Mouse (Mus musculus): ENCODE measurements around the gene Eif4e. TPM values are rescaled to one million over a fixed set of nuclear protein-coding genes. Genes with fewer than 3 reads are reported as not detected.

Eif4e gene
- polyA plus RNA-seq (2015; fragmentation: Nextera tagmentation; extraction: Ambion mirVana): 133 and 145 TPM in 2 replicates

DNA sequence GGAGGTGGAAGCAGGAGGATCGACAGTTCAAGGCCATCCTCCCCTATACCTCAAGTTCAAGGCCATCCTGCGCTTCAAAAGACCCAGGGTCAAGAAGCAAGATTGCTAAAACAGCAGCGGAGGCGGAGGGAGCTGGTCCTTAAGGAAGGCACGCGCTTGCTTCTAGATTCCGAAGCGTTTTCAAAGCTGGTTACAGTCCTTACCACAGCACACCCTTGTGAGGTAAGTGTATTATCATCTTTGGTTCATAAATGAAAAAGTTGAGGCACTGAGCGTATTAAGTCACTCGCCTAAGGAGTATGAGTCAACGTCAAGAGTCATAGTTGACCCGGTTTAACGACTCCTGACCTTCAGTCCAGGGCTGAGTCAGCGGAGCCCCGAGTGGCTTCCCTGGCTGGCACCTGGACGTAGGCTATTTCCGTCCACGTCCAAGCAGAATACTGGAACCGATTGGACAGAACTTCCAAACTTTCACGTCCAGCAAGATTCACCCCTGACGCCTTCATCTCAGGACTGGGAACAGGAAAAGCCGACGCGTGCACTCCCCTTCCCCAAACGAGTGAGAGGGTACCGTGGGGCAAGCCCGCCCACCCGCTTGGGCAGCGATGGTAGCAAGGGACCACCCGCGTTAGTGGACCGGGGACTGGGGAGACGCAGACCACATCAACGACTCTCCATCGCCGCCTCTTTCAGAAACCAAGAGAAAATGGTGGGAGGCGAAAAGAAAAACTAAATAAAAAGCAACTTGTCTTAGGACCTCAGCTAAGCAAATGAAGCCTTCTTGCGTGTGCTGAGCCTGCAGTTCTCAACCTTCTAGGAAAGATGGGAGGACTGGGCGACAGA, at the start of gene Eif4e:
Gene Eif4e, plus strand, starts transcription at position 107 of the 843 bp plus-strand sequence.
- Histone ChIP-seq H3K4me1 (ENCODE audit: control insufficient read depth, low read depth, low read length) (peaks cover 30% of the 10 kb centered on the region), H3K36me3 (ENCODE audit: control insufficient read depth, insufficient read depth) (no peaks in the 10 kb centered on the region), H3K4me3 (ENCODE audit: low read depth, low read length) (peak within 1 kb of the TSS; percentile 100), H3K9ac (ENCODE audit: low read depth, low read length) (peak within 1 kb of the TSS; percentile 78), H3K27me3 (ENCODE audit: control insufficient read depth, insufficient read depth, low read depth, low read length) (no peaks in the 10 kb centered on the region), H3K9me3 (replicated peaks; ENCODE audit: control insufficient read depth, low read length) (no peaks in the 10 kb centered on the region), H3K27ac (ENCODE audit: low read length) (peak within 1 kb of the TSS; percentile 76), H3K4me2 (ENCODE audit: low read depth, low read length) (peak within 1 kb of the TSS; percentile 91)
- peak; percentile 32 for ATAC-seq (ENCODE audit: low read depth)
- WGBS (ENCODE audit: insufficient replicate concordance): 3% methylated on average over 39 of the region's 39 CpGs

DNA sequence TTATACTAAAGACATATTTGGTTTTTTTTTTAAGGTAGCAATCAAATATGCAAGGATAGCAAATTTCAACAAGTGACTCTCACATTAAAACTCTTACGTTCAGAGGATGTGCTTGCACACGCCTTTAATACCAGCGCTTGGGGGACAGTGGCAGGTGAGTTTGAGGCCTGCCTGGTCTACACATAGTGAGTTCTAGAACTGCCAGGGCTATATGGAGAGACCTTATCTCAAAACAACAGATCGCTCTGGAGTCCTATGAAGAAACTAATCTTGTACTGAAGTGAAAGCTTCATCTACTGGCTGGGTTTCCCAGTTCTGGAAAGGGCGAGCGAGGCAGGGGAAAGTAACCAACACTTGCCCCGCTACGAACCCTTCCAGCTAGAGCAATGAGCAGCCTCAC, 46.5 kb upstream of the Eif4e start:
- Histone ChIP-seq H3K36me3 (ENCODE audit: control insufficient read depth, insufficient read depth) (peaks cover 4% of the 10 kb centered on the region), H3K27me3 (ENCODE audit: control insufficient read depth, insufficient read depth, low read depth, low read length) (no peaks in the 10 kb centered on the region), H3K4me1 (ENCODE audit: control insufficient read depth, low read depth, low read length) (peaks cover 11% of the 10 kb centered on the region), H3K4me2 (ENCODE audit: low read depth, low read length) (no peak overlapping the region), H3K27ac (ENCODE audit: low read length) (no peak overlapping the region), H3K4me3 (ENCODE audit: low read depth, low read length) (no peak overlapping the region), H3K9ac (ENCODE audit: low read depth, low read length) (no peak overlapping the region), H3K9me3 (replicated peaks; ENCODE audit: control insufficient read depth, low read length) (no peaks in the 10 kb centered on the region)
- ATAC-seq (ENCODE audit: low read depth): peak; percentile 60
- WGBS (ENCODE audit: insufficient replicate concordance): 51% methylated on average over 8 of the region's 8 CpGs

DNA sequence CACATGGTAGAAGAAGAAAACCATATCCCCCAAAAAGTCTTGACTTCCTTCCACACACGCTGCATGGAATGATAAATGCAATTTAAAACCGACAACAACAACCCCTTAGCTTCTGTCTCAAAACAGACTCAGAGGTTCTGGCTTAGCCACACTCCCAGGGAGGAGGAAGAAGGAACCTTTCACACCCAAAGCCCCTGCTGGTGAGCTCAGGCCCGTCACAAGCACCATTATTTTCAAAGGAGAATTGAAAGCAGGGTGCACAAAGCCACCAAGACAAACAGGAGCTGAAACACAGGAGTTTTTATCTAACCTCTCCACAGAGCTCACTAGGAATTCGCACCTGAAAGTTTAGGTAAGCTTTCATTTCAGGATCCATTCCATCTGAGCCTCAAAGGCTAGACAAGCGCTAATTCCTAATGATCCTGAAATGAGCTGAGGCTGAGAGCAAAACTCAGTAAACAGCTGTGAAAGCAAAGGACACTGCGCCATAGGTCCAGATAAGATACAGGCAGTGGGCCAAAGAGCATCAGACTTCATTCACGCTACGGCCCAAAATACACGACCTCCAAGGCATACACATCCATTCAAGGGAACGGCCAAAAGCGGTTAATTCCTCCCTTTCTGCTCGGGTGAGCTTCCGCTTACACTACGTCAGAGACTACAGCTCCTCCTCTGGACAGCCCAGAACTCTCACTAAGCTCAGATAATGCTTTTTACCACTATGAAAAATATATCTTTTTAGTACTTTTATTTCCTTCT, 44.3 kb upstream of the Eif4e start:
- peak; percentile 49 for ATAC-seq (ENCODE audit: low read depth)
- no peak overlapping the region for H3K4me2 ChIP-seq (ENCODE audit: low read depth, low read length)
- H3K36me3 ChIP-seq (ENCODE audit: control insufficient read depth, insufficient read depth): peaks cover 8% of the 10 kb centered on the region
- 59% methylated on average over 14 of the region's 14 CpGs for WGBS (ENCODE audit: insufficient replicate concordance)
- H3K9me3 ChIP-seq (replicated peaks; ENCODE audit: control insufficient read depth, low read length): no peaks in the 10 kb centered on the region
- no peak overlapping the region for H3K4me3 ChIP-seq (ENCODE audit: low read depth, low read length)
- no peaks in the 10 kb centered on the region for H3K27me3 ChIP-seq (ENCODE audit: control insufficient read depth, insufficient read depth, low read depth, low read length)
- no peak overlapping the region for H3K27ac ChIP-seq (ENCODE audit: low read length)
- no peak overlapping the region for H3K9ac ChIP-seq (ENCODE audit: low read depth, low read length)
- peaks cover 11% of the 10 kb centered on the region for H3K4me1 ChIP-seq (ENCODE audit: control insufficient read depth, low read depth, low read length)

DNA sequence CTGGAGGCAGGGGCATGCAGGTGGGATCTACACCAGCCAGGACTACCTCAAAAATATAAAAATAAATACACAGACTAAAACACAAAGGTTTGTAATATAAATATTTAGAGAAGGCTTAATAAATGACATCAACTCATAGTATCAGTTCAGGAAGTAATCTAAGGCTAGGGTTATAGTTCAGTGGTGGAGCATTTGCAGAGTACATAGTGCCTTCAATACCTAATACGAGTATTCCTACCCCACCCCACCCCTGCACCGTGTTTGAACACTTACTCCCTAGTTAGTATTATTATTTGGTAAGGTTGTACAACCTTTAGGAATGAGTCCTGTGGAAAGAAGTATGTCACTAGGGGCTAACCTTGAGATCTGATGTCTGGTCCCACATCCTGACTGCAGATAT, 42.7 kb upstream of the Eif4e start:
- WGBS (ENCODE audit: insufficient replicate concordance): 65% methylated on average over 2 of the region's 2 CpGs
- H3K36me3 ChIP-seq (ENCODE audit: control insufficient read depth, insufficient read depth): peaks cover 8% of the 10 kb centered on the region
- no peak overlapping the region for H3K27ac ChIP-seq (ENCODE audit: low read length)
- H3K4me1 ChIP-seq (ENCODE audit: control insufficient read depth, low read depth, low read length): peaks cover 21% of the 10 kb centered on the region
- no peak overlapping the region for H3K4me3 ChIP-seq (ENCODE audit: low read depth, low read length)
- no peak overlapping the region for H3K4me2 ChIP-seq (ENCODE audit: low read depth, low read length)
- no peak overlapping the region for H3K9ac ChIP-seq (ENCODE audit: low read depth, low read length)
- H3K9me3 ChIP-seq (replicated peaks; ENCODE audit: control insufficient read depth, low read length): no peaks in the 10 kb centered on the region
- no peak for ATAC-seq (ENCODE audit: low read depth)
- H3K27me3 ChIP-seq (ENCODE audit: control insufficient read depth, insufficient read depth, low read depth, low read length): no peaks in the 10 kb centered on the region

DNA sequence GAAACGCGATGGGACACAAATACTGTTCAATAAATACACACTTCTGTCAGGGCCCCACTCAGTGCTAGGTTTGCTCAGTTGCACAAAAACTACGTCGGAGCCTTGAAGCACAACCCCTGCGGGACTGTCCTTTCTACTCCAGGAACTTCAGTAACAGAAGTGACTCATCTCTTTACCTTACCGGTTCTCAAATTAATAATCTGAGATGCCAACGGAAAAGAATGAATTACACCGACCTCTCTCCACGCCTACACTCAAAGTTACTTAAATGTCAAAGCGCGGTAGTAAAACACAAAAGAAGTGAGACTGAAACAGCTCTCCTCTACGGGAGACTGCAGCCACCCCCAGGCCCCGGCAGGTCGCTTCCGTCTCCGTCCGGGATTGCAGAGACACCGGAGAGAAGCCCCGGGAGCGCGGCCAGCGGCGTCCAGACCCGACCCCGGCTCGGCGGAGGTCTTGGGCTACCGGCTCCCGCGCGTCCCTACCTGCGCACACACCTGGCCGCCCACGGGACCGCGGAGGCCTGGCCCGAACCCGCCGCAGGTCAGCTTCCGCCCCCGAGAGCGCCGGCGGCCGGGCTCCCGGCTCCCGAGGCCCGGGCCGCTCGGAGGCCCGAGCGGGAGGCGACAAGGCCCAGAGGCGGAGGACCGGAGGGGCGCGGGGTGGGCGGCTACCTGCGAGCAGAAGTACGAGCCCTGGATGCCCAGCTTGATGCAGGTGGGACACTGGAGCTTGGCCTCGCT, 37.2 kb upstream of the Eif4e start:
- Histone ChIP-seq H3K27ac (ENCODE audit: low read length) (peak overlapping the region; percentile 78), H3K4me1 (ENCODE audit: control insufficient read depth, low read depth, low read length) (peaks cover 13% of the 10 kb centered on the region), H3K9ac (ENCODE audit: low read depth, low read length) (peak overlapping the region; percentile 90), H3K4me3 (ENCODE audit: low read depth, low read length) (peak overlapping the region; percentile 91), H3K9me3 (replicated peaks; ENCODE audit: control insufficient read depth, low read length) (no peaks in the 10 kb centered on the region), H3K36me3 (ENCODE audit: control insufficient read depth, insufficient read depth) (peaks cover 5% of the 10 kb centered on the region), H3K27me3 (ENCODE audit: control insufficient read depth, insufficient read depth, low read depth, low read length) (no peaks in the 10 kb centered on the region), H3K4me2 (ENCODE audit: low read depth, low read length) (peak overlapping the region; percentile 88)
- ATAC-seq (ENCODE audit: low read depth): peak; percentile 58
- under 1% methylated on average over 60 of the region's 61 CpGs for WGBS (ENCODE audit: insufficient replicate concordance)

DNA sequence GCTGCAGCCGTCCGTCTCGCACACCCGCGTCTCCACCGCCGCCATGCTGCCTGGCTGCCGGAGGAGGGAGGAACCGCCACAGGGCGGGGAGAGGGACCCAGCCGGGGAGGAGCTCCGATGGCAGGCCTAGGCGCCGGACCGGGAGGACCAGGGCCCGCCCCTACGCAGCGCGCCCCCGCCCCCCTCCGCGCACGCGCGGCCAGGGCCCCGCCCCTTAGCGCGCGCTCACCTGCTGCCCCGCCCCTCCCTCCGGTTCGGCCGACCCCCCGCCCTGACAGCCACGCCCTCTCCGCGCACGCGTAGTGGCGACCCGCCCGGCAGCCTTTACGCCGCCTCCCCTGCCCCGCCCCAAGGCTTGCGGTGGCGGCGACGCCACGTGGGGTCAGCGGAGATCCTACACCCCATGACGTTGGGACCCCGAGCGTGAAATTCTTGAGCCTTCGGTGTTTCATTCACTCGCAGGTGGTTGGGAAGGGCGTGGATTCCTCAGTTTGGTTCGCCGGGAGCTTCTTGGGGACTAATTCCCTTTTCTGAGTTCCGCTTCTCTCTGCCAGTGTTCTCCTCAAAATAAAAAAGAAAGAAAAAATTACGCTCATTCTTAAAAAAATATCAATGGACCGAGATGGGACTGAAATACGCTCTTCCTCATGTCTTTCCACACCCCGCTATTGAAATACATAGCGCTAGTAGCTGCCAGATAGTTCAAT, 36.5 kb upstream of the Eif4e start, which contains the start of gene Metap1:
Gene Metap1, minus strand, starts transcription at position 189 of the 707 bp plus-strand sequence.
- peak within 1 kb of the TSS; percentile 90 for H3K9ac ChIP-seq (ENCODE audit: low read depth, low read length)
- peak within 1 kb of the TSS; percentile 91 for H3K4me3 ChIP-seq (ENCODE audit: low read depth, low read length)
- peak; percentile 99 for ATAC-seq (ENCODE audit: low read depth)
- peak within 1 kb of the TSS; percentile 95 for H3K4me2 ChIP-seq (ENCODE audit: low read depth, low read length)
- H3K36me3 ChIP-seq (ENCODE audit: control insufficient read depth, insufficient read depth): peaks cover 4% of the 10 kb centered on the region
- under 1% methylated on average over 45 of the region's 65 CpGs for WGBS (ENCODE audit: insufficient replicate concordance)
- H3K4me1 ChIP-seq (ENCODE audit: control insufficient read depth, low read depth, low read length): peaks cover 15% of the 10 kb centered on the region
- H3K27ac ChIP-seq (ENCODE audit: low read length): peak within 1 kb of the TSS; percentile 78
- no peaks in the 10 kb centered on the region for H3K27me3 ChIP-seq (ENCODE audit: control insufficient read depth, insufficient read depth, low read depth, low read length)
- H3K9me3 ChIP-seq (replicated peaks; ENCODE audit: control insufficient read depth, low read length): no peaks in the 10 kb centered on the region

DNA sequence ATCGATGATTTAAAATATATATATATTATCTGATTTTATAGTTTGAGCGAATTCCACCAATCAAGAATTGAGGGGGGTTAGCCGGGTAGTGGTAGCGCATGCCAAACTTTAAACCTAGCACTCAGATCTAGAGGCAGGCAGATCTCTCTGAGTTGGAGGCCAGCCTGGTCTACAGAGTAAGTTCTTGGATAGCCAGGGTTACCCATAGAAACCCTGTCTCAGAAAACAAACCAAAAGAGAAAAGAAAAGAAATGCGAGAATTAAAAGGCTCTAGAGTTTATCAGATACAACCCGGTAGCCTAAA, 36.0 kb upstream of the Eif4e start:
- no peaks in the 10 kb centered on the region for H3K9me3 ChIP-seq (replicated peaks; ENCODE audit: control insufficient read depth, low read length)
- H3K27me3 ChIP-seq (ENCODE audit: control insufficient read depth, insufficient read depth, low read depth, low read length): no peaks in the 10 kb centered on the region
- peak overlapping the region; percentile 56; the same call in 1 of the 2 replicates for H3K27ac ChIP-seq (ENCODE audit: low read length)
- no peaks in the 10 kb centered on the region; the same call in 1 of the 2 replicates for H3K36me3 ChIP-seq (ENCODE audit: control insufficient read depth, insufficient read depth)
- H3K4me3 ChIP-seq (ENCODE audit: low read depth, low read length): peak overlapping the region; percentile 72
- 4% methylated on average over 6 of the region's 6 CpGs for WGBS (ENCODE audit: insufficient replicate concordance)
- H3K4me2 ChIP-seq (ENCODE audit: low read depth, low read length): peak overlapping the region; percentile 95
- H3K4me1 ChIP-seq (ENCODE audit: control insufficient read depth, low read depth, low read length): peaks cover 20% of the 10 kb centered on the region
- peak overlapping the region; percentile 60 for H3K9ac ChIP-seq (ENCODE audit: low read depth, low read length)
- ATAC-seq (ENCODE audit: low read depth): no peak

DNA sequence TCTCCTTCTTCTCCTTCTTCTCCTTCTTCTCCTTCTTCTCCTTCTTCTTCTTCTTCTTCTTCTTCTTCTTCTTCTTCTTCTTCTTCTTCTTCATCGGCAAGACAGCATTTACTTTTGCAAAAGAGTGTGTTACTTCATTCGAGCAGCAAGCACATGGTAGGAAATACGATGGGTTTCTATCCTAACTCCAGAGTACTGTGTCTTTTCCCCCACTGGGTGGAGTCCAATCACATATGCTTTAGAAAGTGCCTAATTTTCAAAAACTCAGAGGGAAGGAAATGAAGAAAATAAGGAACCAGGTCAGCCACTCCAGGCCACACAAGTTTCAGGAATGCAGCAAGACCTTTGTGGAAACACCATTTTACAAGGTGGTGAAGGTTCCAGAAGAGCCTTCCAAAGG, 32.3 kb upstream of the Eif4e start:
- Histone ChIP-seq H3K27ac (ENCODE audit: low read length) (no peak overlapping the region), H3K4me2 (ENCODE audit: low read depth, low read length) (no peak overlapping the region), H3K27me3 (ENCODE audit: control insufficient read depth, insufficient read depth, low read depth, low read length) (no peaks in the 10 kb centered on the region), H3K9me3 (replicated peaks; ENCODE audit: control insufficient read depth, low read length) (no peaks in the 10 kb centered on the region), H3K36me3 (ENCODE audit: control insufficient read depth, insufficient read depth) (no peaks in the 10 kb centered on the region), H3K4me1 (ENCODE audit: control insufficient read depth, low read depth, low read length) (peaks cover 18% of the 10 kb centered on the region), H3K4me3 (ENCODE audit: low read depth, low read length) (no peak overlapping the region), H3K9ac (ENCODE audit: low read depth, low read length) (no peak overlapping the region)
- ATAC-seq (ENCODE audit: low read depth): no peak
- WGBS (ENCODE audit: insufficient replicate concordance): 42% methylated on average over 3 of the region's 3 CpGs

Data from liver, embryonic 16.5 days (tissue).